ENCODE assay signal across 7 mouse cellular contexts in genomic region chr1:72874287-72875211, GRCm38 (mm10). TPM values are rescaled to one million over a fixed set of nuclear protein-coding genes. Genes with fewer than 3 reads are reported as not detected.
DNase-seq lines count a peak whose midpoint lies in the region; ATAC-seq and TF ChIP-seq lines count a peak whose summit lies in the region.

TSS of gene Igfbp5 (minus strand) at chr1:72874884.

- no peaks in the 10 kb centered on the region for H3K36me3 ChIP-seq in heart, adult 2 months (ENCODE audit: control insufficient read depth, insufficient read depth, low read length)
- H3K36me3 ChIP-seq in limb, embryonic 14.5 days (ENCODE audit: control insufficient read depth, insufficient read depth, low read length): no peaks in the 10 kb centered on the region
- H3K36me3 ChIP-seq in myocyte (ENCODE audit: control insufficient read depth, insufficient read depth): no peaks in the 10 kb centered on the region

- TF ChIP-seq POLR2A in heart, adult 2 months (IDR thresholded peaks at IDR 0.05; ENCODE audit: insufficient read depth, low read depth, low read length): peak; percentile 58; the same call in 1 of the 2 replicates
- peak; percentile 95; the same call in 1 of the 2 replicates for TF ChIP-seq POLR2A in limb, embryonic 14.5 days (IDR thresholded peaks at IDR 0.05; ENCODE audit: borderline replicate concordance, extremely low read depth, insufficient read depth, insufficient read length)
- peak; percentile 49 for TF ChIP-seq POLR2A in myocyte (IDR thresholded peaks at IDR 0.05; ENCODE audit: insufficient read length, low read depth)

- H3K9ac ChIP-seq in heart, adult 2 months (ENCODE audit: low read depth, low read length): peak within 1 kb of the TSS; percentile 69
- peak within 1 kb of the TSS; percentile 85 for H3K9ac ChIP-seq in limb, embryonic 14.5 days (ENCODE audit: low read depth, low read length, severe bottlenecking)

- H3K27me3 ChIP-seq in heart, adult 2 months (ENCODE audit: control insufficient read depth, insufficient read depth, low read length): 0 out of 2 replicates have a peak, but pooled peaks cover 2% of the 10 kb centered on the region
- no peaks in the 10 kb centered on the region for H3K27me3 ChIP-seq in limb, embryonic 14.5 days (ENCODE audit: control insufficient read depth, insufficient read depth, low read length)
- no peaks in the 10 kb centered on the region for H3K27me3 ChIP-seq in myocyte (ENCODE audit: control insufficient read depth, insufficient read depth, insufficient read length)

- H3K4me3 ChIP-seq in heart, adult 2 months: peak within 1 kb of the TSS; percentile 58
- H3K4me3 ChIP-seq in limb, embryonic 14.5 days (replicated peaks; ENCODE audit: low read length): peak within 1 kb of the TSS; percentile 65
- peak within 1 kb of the TSS; percentile 97 for H3K4me3 ChIP-seq in myocyte

- intact Hi-C loops in heart, adult 2 months (cut with DNase I): loop anchor here (5.0 kb wide), 4 partner anchors 168 to 488 kb away; no protein-coding TSS in a partner anchor

- H3K79me2 ChIP-seq in heart, adult 2 months (replicated peaks; ENCODE audit: control insufficient read depth, insufficient read depth, low read length): no peaks in the 10 kb centered on the region
- H3K79me2 ChIP-seq in myocyte (ENCODE audit: control insufficient read depth, insufficient read depth): peaks cover 43% of the 10 kb centered on the region

- peak within 1 kb of the TSS; percentile 75 for H3K4me2 ChIP-seq in limb, embryonic 14.5 days (replicated peaks; ENCODE audit: low read depth, low read length, severe bottlenecking)
- peak within 1 kb of the TSS; percentile 63 for H3K4me2 ChIP-seq in myocyte (ENCODE audit: low read depth)

- peak; percentile 86 for DNase-seq in adrenal gland, postnatal 14 days
- DNase-seq in embryo, embryonic 11.5 days (ENCODE audit: low read depth, low spot score): peak; percentile 73
- DNase-seq in heart, adult 2 months: peak; percentile 82
- DNase-seq in kidney, adult 8-10 months: peak; percentile 76 to 89
- peak; percentile 97 for DNase-seq in limb, embryonic 14.5 days (ENCODE audit: low spot score)
- peak; percentile 90 for DNase-seq in urinary bladder, postnatal 14 days (ENCODE audit: low spot score)

- H3ac ChIP-seq in myocyte (ENCODE audit: control insufficient read depth, insufficient read length): peak within 1 kb of the TSS; percentile 22

- peak within 1 kb of the TSS; percentile 49 for H3K27ac ChIP-seq in heart, adult 2 months
- H3K27ac ChIP-seq in limb, embryonic 14.5 days (replicated peaks; ENCODE audit: low read depth, low read length): peak within 1 kb of the TSS; percentile 87

- 2% methylated on average over 38 of the region's 38 CpGs for WGBS in heart, adult 2 months
- WGBS in limb, embryonic 14.5 days: 1% methylated on average over 38 of the region's 38 CpGs

- H3K4me1 ChIP-seq in heart, adult 2 months (ENCODE audit: control insufficient read depth, insufficient read depth, low read length): peaks cover 2% of the 10 kb centered on the region
- peaks cover 36% of the 10 kb centered on the region for H3K4me1 ChIP-seq in limb, embryonic 14.5 days (ENCODE audit: control insufficient read depth, insufficient read depth, low read length)

- no peak for TF ChIP-seq CTCF in heart, adult 2 months (IDR thresholded peaks at IDR 0.05)

- H3K9me3 ChIP-seq in limb, embryonic 14.5 days (ENCODE audit: control insufficient read depth, low read length): no peaks in the 10 kb centered on the region

- TF ChIP-seq EP300 in heart, adult 2 months (IDR thresholded peaks at IDR 0.05; ENCODE audit: insufficient read depth, low read depth, low read length): 0 out of 2 replicates have a peak, but pooled peaks have one; percentile 15

- ATAC-seq in limb, embryonic 14.5 days (ENCODE audit: low FRiP score, low read depth): peak; percentile 60

TF ChIP-seq in myocyte, 11 proteins besides CTCF, POLR2A, EP300 and RAD21:
- TF ChIP-seq MYOD1 (IDR thresholded peaks at IDR 0.05; ENCODE audit: control insufficient read depth in 1 of 3, insufficient read length in 2 of 3, low read depth in 2 of 3): peak in 1 of 3 experiments; percentile 17
- TF ChIP-seq E2F4 (IDR thresholded peaks at IDR 0.05; ENCODE audit: insufficient read depth): no peak
- TF ChIP-seq POLR2AphosphoS2 (IDR thresholded peaks at IDR 0.05; ENCODE audit: insufficient read length, low read depth): peak; percentile 68
- TF ChIP-seq MYOG (IDR thresholded peaks at IDR 0.05; ENCODE audit: control insufficient read depth in 1 of 3, insufficient read depth in 1 of 3, insufficient read length in 2 of 3, low read depth in 2 of 3): no peak

RNA-seq across cellular contexts. Expression of gene Igfbp5, which starts in this region (rescaled TPM):
- 68.1 and 74.3 TPM in 2 replicates for total RNA-seq in adrenal gland, postnatal 14 days (2021)
- total RNA-seq in heart, adult 2 months (2021): 10 to 100 TPM; 94.0 to 94.7 TPM
- 77.8 and 91.0 TPM in 2 replicates for polyA plus RNA-seq in heart, adult 2 months (2012; rRNA removed)
- 332 and 333 TPM in 2 replicates for polyA plus RNA-seq in limb, embryonic 14.5 days (2012; rRNA removed)
- 114 and 118 TPM in 2 replicates for polyA plus RNA-seq in limb, embryonic 14.5 days (2014; fragmentation: Nextera tagmentation; extraction: Ambion mirVana)
- polyA plus RNA-seq in myocyte (2012; fragmentation: generic; extraction: Trizol): 691 TPM

Comparison
In these comparisons a context has a peak if more than half of its experiments do, and no peak if none do; other contexts are left out.
1. Peak in every context shown above with its lines: DNase-seq, ATAC-seq, H3K4me3 ChIP-seq and H3K27ac ChIP-seq.